Mouse (Mus musculus) intestine, embryonic 16.5 days (tissue): ENCODE measurements at regions not wholly inside any gene's neighbourhood (a gene's known extent, or its start where the extent isn't known, plus 50 kb on each side); places are given as distances from the start of the nearest gene placed in this dataset.
A peak's percentile ranks its signal among the peaks of the same experiment; 100 is the strongest.

ENCODE experiments used
- ATAC-seq: fragments of 200-750 bp; cut with Nextera tagmentation; 2 replicates; pipeline ENCODE4 v1.8.0; 2017; ENCODE audit warnings: moderate TSS enrichment, moderate library complexity
- H3K27ac ChIP-seq: fragments of 300-500 bp; sonication (generic); 2 replicates; pipeline ENCODE4 v1.5.1; 2014; ENCODE audit warnings: mild to moderate bottlenecking, low read length
- H3K27me3 ChIP-seq: fragments of 300-500 bp; sonication (generic); replicated peaks from 2 replicates; pipeline ENCODE4 v1.6.1; 2014; ENCODE audit warnings: low read length, control low read depth, mixed read lengths; ENCODE audit not compliant: control insufficient read depth, insufficient read depth
- H3K36me3 ChIP-seq: fragments of 300-500 bp; sonication (generic); 2 replicates; pipeline ENCODE4 v1.6.1; 2014; ENCODE audit warnings: low read length, control low read depth; ENCODE audit not compliant: control insufficient read depth, insufficient read depth
- H3K4me1 ChIP-seq: fragments of 300-500 bp; sonication (generic); 2 replicates; pipeline ENCODE4 v1.6.1; 2014; ENCODE audit warnings: low read length, control low read depth, mixed read lengths; ENCODE audit not compliant: control insufficient read depth, insufficient read depth
- H3K4me2 ChIP-seq: fragments of 300-500 bp; sonication (generic); 2 replicates; pipeline ENCODE4 v1.6.1; 2014; ENCODE audit warnings: low read depth, low read length, control low read depth
- H3K4me3 ChIP-seq: fragments of 300-500 bp; sonication (generic); 2 replicates; pipeline ENCODE4 v1.5.1; 2014; ENCODE audit warnings: mild to moderate bottlenecking, low read length
- H3K9ac ChIP-seq: fragments of 300-500 bp; sonication (generic); 2 replicates; pipeline ENCODE4 v1.6.1; 2014; ENCODE audit warnings: low read depth, low read length
- H3K9me3 ChIP-seq: fragments of 300-500 bp; sonication (generic); 2 replicates; pipeline ENCODE4 v1.6.1; 2016; ENCODE audit warnings: low read length, control low read depth; ENCODE audit not compliant: control insufficient read depth
- WGBS: fragments of 180-500 bp; shearing (Covaris S2); extraction: QIAGEN DNeasy Blood & Tissue Kit; methylation state at CpG from one replicate; pipeline ENCODE4 v1.1.7; 2014; 5-methylcytosine and 5-hydroxymethylcytosine counted together

- H3K27ac ChIP-seq: 0 out of 2 replicates have a peak overlapping the region, but pooled peaks have one; percentile 21
- no peaks in the 10 kb centered on the region for H3K27me3 ChIP-seq
- 40% methylated on average over 6 of the region's 6 CpGs for WGBS
- H3K4me2 ChIP-seq: no peak overlapping the region
- H3K36me3 ChIP-seq: no peaks in the 10 kb centered on the region
- no peak overlapping the region for H3K4me3 ChIP-seq
- H3K9me3 ChIP-seq: no peaks in the 10 kb centered on the region
- ATAC-seq: peak; percentile 71; the same call in 1 of the 2 replicates
- H3K4me1 ChIP-seq: peaks cover 11% of the 10 kb centered on the region
- H3K9ac ChIP-seq: no peak overlapping the region
Measured at GRCm38 (mm10) chr13:110907319-110907955, 347.4 kb upstream of the Actbl2 start.

- Histone ChIP-seq H3K4me1 (0 out of 2 replicates have a peak, but pooled peaks cover 4% of the 10 kb centered on the region), H3K27ac (no peak overlapping the region), H3K9me3 (no peaks in the 10 kb centered on the region), H3K36me3 (no peaks in the 10 kb centered on the region), H3K9ac (no peak overlapping the region), H3K4me3 (no peak overlapping the region), H3K4me2 (no peak overlapping the region), H3K27me3 (no peaks in the 10 kb centered on the region)
- WGBS: 84% methylated on average over 7 of the region's 7 CpGs
- no peak for ATAC-seq
Measured at GRCm38 (mm10) chr13:110911866-110912265, 342.9 kb upstream of the Actbl2 start.

GRCm38 (mm10) chr13:110913177-110913576 is 341.6 kb upstream of the Actbl2 start:
- 78% methylated on average over 4 of the region's 4 CpGs for WGBS
- H3K4me3 ChIP-seq: no peak overlapping the region
- no peak overlapping the region for H3K4me2 ChIP-seq
- no peak overlapping the region for H3K9ac ChIP-seq
- no peaks in the 10 kb centered on the region for H3K9me3 ChIP-seq
- H3K36me3 ChIP-seq: no peaks in the 10 kb centered on the region
- no peak overlapping the region for H3K27ac ChIP-seq
- no peaks in the 10 kb centered on the region for H3K27me3 ChIP-seq
- no peak for ATAC-seq
- no peaks in the 10 kb centered on the region for H3K4me1 ChIP-seq

- Histone ChIP-seq H3K4me1 (no peaks in the 10 kb centered on the region), H3K36me3 (no peaks in the 10 kb centered on the region), H3K4me2 (no peak overlapping the region), H3K27ac (no peak overlapping the region), H3K4me3 (no peak overlapping the region), H3K27me3 (no peaks in the 10 kb centered on the region), H3K9me3 (no peaks in the 10 kb centered on the region), H3K9ac (no peak overlapping the region)
- 74% methylated on average over 5 of the region's 5 CpGs for WGBS
- no peak for ATAC-seq
Measured at GRCm38 (mm10) chr13:110913687-110914086, 341.1 kb upstream of the Actbl2 start.

- Histone ChIP-seq H3K27me3 (no peaks in the 10 kb centered on the region), H3K27ac (no peak overlapping the region), H3K4me1 (no peaks in the 10 kb centered on the region), H3K9ac (no peak overlapping the region), H3K4me3 (no peak overlapping the region), H3K9me3 (no peaks in the 10 kb centered on the region), H3K4me2 (no peak overlapping the region), H3K36me3 (no peaks in the 10 kb centered on the region)
- WGBS: 72% methylated on average over 1 of the region's 1 CpGs
- ATAC-seq: no peak
Measured at GRCm38 (mm10) chr13:110915161-110915560, 339.7 kb upstream of the Actbl2 start.

- Histone ChIP-seq H3K4me3 (no peak overlapping the region), H3K4me1 (no peaks in the 10 kb centered on the region), H3K9ac (no peak overlapping the region), H3K27ac (no peak overlapping the region), H3K27me3 (no peaks in the 10 kb centered on the region), H3K36me3 (no peaks in the 10 kb centered on the region), H3K9me3 (no peaks in the 10 kb centered on the region), H3K4me2 (no peak overlapping the region)
- no peak for ATAC-seq
- 91% methylated on average over 5 of the region's 5 CpGs for WGBS
Measured at GRCm38 (mm10) chr13:110923936-110924335, 330.9 kb upstream of the Actbl2 start.

GRCm38 (mm10) chr13:110924897-110925296 is 329.9 kb upstream of the Actbl2 start:
- Histone ChIP-seq H3K27ac (no peak overlapping the region), H3K27me3 (no peaks in the 10 kb centered on the region), H3K4me1 (no peaks in the 10 kb centered on the region), H3K4me2 (no peak overlapping the region), H3K4me3 (no peak overlapping the region), H3K9ac (no peak overlapping the region), H3K36me3 (no peaks in the 10 kb centered on the region), H3K9me3 (no peaks in the 10 kb centered on the region)
- WGBS: 77% methylated on average over 3 of the region's 3 CpGs
- ATAC-seq: no peak

- no peaks in the 10 kb centered on the region for H3K4me1 ChIP-seq
- no peak overlapping the region for H3K4me3 ChIP-seq
- no peak overlapping the region for H3K4me2 ChIP-seq
- no peak overlapping the region for H3K9ac ChIP-seq
- H3K9me3 ChIP-seq: no peaks in the 10 kb centered on the region
- ATAC-seq: no peak
- no peaks in the 10 kb centered on the region for H3K36me3 ChIP-seq
- no peaks in the 10 kb centered on the region for H3K27me3 ChIP-seq
- H3K27ac ChIP-seq: no peak overlapping the region
- WGBS: 70% methylated on average over 3 of the region's 3 CpGs
Measured at GRCm38 (mm10) chr13:110928143-110928542, 326.7 kb upstream of the Actbl2 start.

- Histone ChIP-seq H3K27me3 (no peaks in the 10 kb centered on the region), H3K4me3 (no peak overlapping the region), H3K4me2 (no peak overlapping the region), H3K9me3 (no peaks in the 10 kb centered on the region), H3K27ac (no peak overlapping the region), H3K9ac (no peak overlapping the region), H3K36me3 (no peaks in the 10 kb centered on the region), H3K4me1 (no peaks in the 10 kb centered on the region)
- WGBS: 73% methylated on average over 3 of the region's 3 CpGs
- ATAC-seq: no peak
Measured at GRCm38 (mm10) chr13:110928894-110929293, 325.9 kb upstream of the Actbl2 start.

GRCm38 (mm10) chr13:110929579-110929978 is 325.2 kb upstream of the Actbl2 start:
- Histone ChIP-seq H3K9ac (no peak overlapping the region), H3K36me3 (no peaks in the 10 kb centered on the region), H3K4me3 (no peak overlapping the region), H3K4me2 (no peak overlapping the region), H3K27me3 (no peaks in the 10 kb centered on the region), H3K9me3 (no peaks in the 10 kb centered on the region), H3K4me1 (no peaks in the 10 kb centered on the region), H3K27ac (no peak overlapping the region)
- ATAC-seq: no peak; the same call in 1 of the 2 replicates
- WGBS: 67% methylated on average over 1 of the region's 1 CpGs
